Mouse (Mus musculus) thymus, adult 2 months (tissue): ENCODE measurements around the gene Tmem11.

Source experiments
- CTCF ChIP-seq: fragments of 200-500 bp; IDR thresholded peaks from 2 replicates; pipeline ENCODE4 v1.5.1; 2012; ENCODE audit warnings: mild to moderate bottlenecking, control low read depth, low read length, moderate library complexity, borderline replicate concordance; ENCODE audit not compliant: control insufficient read depth, poor library complexity, insufficient read depth; ENCODE audit errors: extremely low read depth
- POLR2A ChIP-seq: fragments of 200-500 bp; IDR thresholded peaks from 2 replicates; pipeline ENCODE4 v1.6.1; 2012; ENCODE audit warnings: mild to moderate bottlenecking, low read length, control low read depth, moderate library complexity; ENCODE audit not compliant: control insufficient read depth, poor library complexity, insufficient read depth; ENCODE audit errors: extremely low read depth

DNA sequence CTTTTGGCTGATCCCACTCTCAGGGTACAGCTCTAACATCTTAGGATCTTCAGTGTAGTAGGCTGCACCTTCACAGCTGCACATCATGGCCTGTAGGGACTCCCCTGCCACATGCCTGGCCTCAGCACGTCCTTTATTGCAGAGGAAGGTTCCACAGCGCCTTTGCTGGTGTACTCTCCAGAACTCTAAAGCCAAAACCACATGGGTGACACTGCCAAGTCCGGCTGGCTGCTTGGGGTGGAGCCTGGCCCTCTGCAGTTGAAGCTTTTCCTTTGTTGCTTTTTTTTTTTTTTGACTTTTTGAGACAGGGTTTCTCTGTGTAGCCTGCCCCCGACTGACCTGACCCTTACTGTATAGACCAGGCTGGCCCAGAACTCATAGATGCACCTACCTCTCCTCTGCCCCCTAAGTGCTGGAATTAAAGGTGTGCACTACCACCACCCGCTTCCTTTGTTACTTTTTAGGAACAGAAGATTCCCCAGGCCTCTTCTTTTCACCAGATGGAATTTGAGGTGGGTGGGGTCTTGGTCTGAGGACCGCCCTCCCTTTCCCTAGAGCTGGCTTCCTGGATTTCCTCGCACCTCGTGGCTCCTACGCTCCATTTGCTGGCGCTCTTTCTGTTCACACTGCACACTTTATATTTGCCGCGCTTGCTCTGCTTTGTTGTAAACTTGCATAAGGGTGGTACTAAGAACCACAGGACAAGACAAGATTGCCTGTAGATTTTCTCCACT, 37.4 kb downstream of the Tmem11 start:
- TF ChIP-seq CTCF (no peak), POLR2A (no peak)
